Mouse (Mus musculus): ENCODE measurements at regions not wholly inside any gene's neighbourhood (a gene's known extent, or its start where the extent isn't known, plus 50 kb on each side); places are given as distances from the start of the nearest gene placed in this dataset.

- no peak overlapping the region for H3K4me3 ChIP-seq (replicated peaks)
- no peak overlapping the region for H3K4me2 ChIP-seq
- 22% methylated on average over 3 of the region's 3 CpGs for WGBS
- no peaks in the 10 kb centered on the region for H3K36me3 ChIP-seq
- no peaks in the 10 kb centered on the region for H3K9me3 ChIP-seq
- no peak overlapping the region for H3K9ac ChIP-seq
- ATAC-seq (ENCODE audit: insufficient read depth, low FRiP score, low read depth) = no peak
- H3K27me3 ChIP-seq (replicated peaks) = no peaks in the 10 kb centered on the region
- H3K27ac ChIP-seq = no peak overlapping the region
- H3K4me1 ChIP-seq = no peaks in the 10 kb centered on the region
Observed at GRCm38 (mm10) chr3:78691499-78691898, 594.8 kb downstream of the Rapgef2 start.

GRCm38 (mm10) chr3:78677656-78678055, 608.7 kb downstream of the Rapgef2 start:
- no peaks in the 10 kb centered on the region for H3K27me3 ChIP-seq (replicated peaks)
- 79% methylated on average over 1 of the region's 1 CpGs for WGBS
- no peaks in the 10 kb centered on the region for H3K36me3 ChIP-seq
- H3K9me3 ChIP-seq = no peaks in the 10 kb centered on the region
- no peak overlapping the region for H3K4me2 ChIP-seq
- H3K4me1 ChIP-seq = no peaks in the 10 kb centered on the region
- no peak overlapping the region for H3K27ac ChIP-seq
- H3K9ac ChIP-seq = no peak overlapping the region
- no peak overlapping the region for H3K4me3 ChIP-seq (replicated peaks)
- no peak for ATAC-seq (ENCODE audit: insufficient read depth, low FRiP score, low read depth)

- no peak overlapping the region for H3K27ac ChIP-seq
- H3K9ac ChIP-seq = no peak overlapping the region
- no peak overlapping the region for H3K4me2 ChIP-seq
- no peaks in the 10 kb centered on the region for H3K36me3 ChIP-seq
- H3K4me3 ChIP-seq (replicated peaks) = no peak overlapping the region
- no peaks in the 10 kb centered on the region for H3K27me3 ChIP-seq (replicated peaks)
- no peaks in the 10 kb centered on the region for H3K9me3 ChIP-seq
- no peak for ATAC-seq (ENCODE audit: insufficient read depth, low FRiP score, low read depth)
- WGBS = 84% methylated on average over 2 of the region's 2 CpGs
- H3K4me1 ChIP-seq = no peaks in the 10 kb centered on the region
Observed at GRCm38 (mm10) chr3:78676806-78677205, 609.5 kb downstream of the Rapgef2 start.

- Histone ChIP-seq H3K4me3 (replicated peaks) (no peak overlapping the region), H3K9ac (no peak overlapping the region), H3K36me3 (no peaks in the 10 kb centered on the region), H3K27ac (no peak overlapping the region), H3K4me2 (no peak overlapping the region), H3K27me3 (replicated peaks) (no peaks in the 10 kb centered on the region), H3K9me3 (no peaks in the 10 kb centered on the region), H3K4me1 (no peaks in the 10 kb centered on the region)
- ATAC-seq (ENCODE audit: insufficient read depth, low FRiP score, low read depth) = no peak
- WGBS = 49% methylated on average over 5 of the region's 5 CpGs
Observed at GRCm38 (mm10) chr3:78674529-78675187, 611.7 kb downstream of the Rapgef2 start.

- ATAC-seq (ENCODE audit: insufficient read depth, low FRiP score, low read depth) = no peak
Observed at GRCm38 (mm10) chr3:78668050-78668449, 618.3 kb downstream of the Rapgef2 start.

GRCm38 (mm10) chr3:78667374-78668023, 618.8 kb downstream of the Rapgef2 start:
- Histone ChIP-seq H3K4me3 (replicated peaks) (no peak overlapping the region), H3K9ac (no peak overlapping the region), H3K36me3 (no peaks in the 10 kb centered on the region), H3K4me2 (no peak overlapping the region), H3K9me3 (no peaks in the 10 kb centered on the region), H3K4me1 (no peaks in the 10 kb centered on the region), H3K27me3 (replicated peaks) (no peaks in the 10 kb centered on the region), H3K27ac (no peak overlapping the region)
- 67% methylated on average over 4 of the region's 4 CpGs for WGBS
- no peak for ATAC-seq (ENCODE audit: insufficient read depth, low FRiP score, low read depth)

More at GRCm38 (mm10) chr3:78668050-78668449, 618.3 kb downstream of the Rapgef2 start:
- H3K4me1 ChIP-seq = no peaks in the 10 kb centered on the region
- no peaks in the 10 kb centered on the region for H3K9me3 ChIP-seq
- H3K9ac ChIP-seq = no peak overlapping the region
- H3K4me2 ChIP-seq = no peak overlapping the region
- no peaks in the 10 kb centered on the region for H3K36me3 ChIP-seq
- no peak overlapping the region for H3K27ac ChIP-seq
- no peaks in the 10 kb centered on the region for H3K27me3 ChIP-seq (replicated peaks)
- H3K4me3 ChIP-seq (replicated peaks) = no peak overlapping the region

- H3K4me1 ChIP-seq = no peaks in the 10 kb centered on the region
- H3K9ac ChIP-seq = no peak overlapping the region
- H3K4me2 ChIP-seq = no peak overlapping the region
- H3K9me3 ChIP-seq = no peaks in the 10 kb centered on the region
- H3K4me3 ChIP-seq (replicated peaks) = no peak overlapping the region
- no peak for ATAC-seq (ENCODE audit: insufficient read depth, low FRiP score, low read depth)
- 81% methylated on average over 2 of the region's 2 CpGs for WGBS
- H3K27ac ChIP-seq = no peak overlapping the region
- no peaks in the 10 kb centered on the region for H3K27me3 ChIP-seq (replicated peaks)
- no peaks in the 10 kb centered on the region for H3K36me3 ChIP-seq
Observed at GRCm38 (mm10) chr3:78648115-78648514, 638.2 kb downstream of the Rapgef2 start.

- Histone ChIP-seq H3K4me3 (replicated peaks) (no peak overlapping the region), H3K9me3 (no peaks in the 10 kb centered on the region), H3K9ac (no peak overlapping the region), H3K27ac (no peak overlapping the region), H3K4me2 (no peak overlapping the region), H3K4me1 (no peaks in the 10 kb centered on the region), H3K27me3 (replicated peaks) (no peaks in the 10 kb centered on the region), H3K36me3 (no peaks in the 10 kb centered on the region)
- WGBS = 48% methylated on average over 4 of the region's 4 CpGs
- ATAC-seq (ENCODE audit: insufficient read depth, low FRiP score, low read depth) = no peak
Observed at GRCm38 (mm10) chr3:78635386-78635785, 650.9 kb downstream of the Rapgef2 start.

- Histone ChIP-seq H3K36me3 (no peaks in the 10 kb centered on the region), H3K27ac (no peak overlapping the region), H3K9ac (no peak overlapping the region), H3K4me3 (replicated peaks) (no peak overlapping the region), H3K9me3 (no peaks in the 10 kb centered on the region), H3K27me3 (replicated peaks) (no peaks in the 10 kb centered on the region), H3K4me2 (no peak overlapping the region), H3K4me1 (no peaks in the 10 kb centered on the region)
- ATAC-seq (ENCODE audit: insufficient read depth, low FRiP score, low read depth) = no peak
- WGBS = 35% methylated on average over 3 of the region's 3 CpGs
Observed at GRCm38 (mm10) chr3:78618900-78619299, 667.4 kb downstream of the Rapgef2 start.

- no peaks in the 10 kb centered on the region for H3K4me1 ChIP-seq
- no peak overlapping the region for H3K9ac ChIP-seq
- H3K36me3 ChIP-seq = no peaks in the 10 kb centered on the region
- no peak overlapping the region for H3K4me3 ChIP-seq (replicated peaks)
- no peak overlapping the region for H3K27ac ChIP-seq
- H3K27me3 ChIP-seq (replicated peaks) = no peaks in the 10 kb centered on the region
- WGBS = 20% methylated on average over 6 of the region's 6 CpGs
- no peak for ATAC-seq (ENCODE audit: insufficient read depth, low FRiP score, low read depth)
- no peaks in the 10 kb centered on the region for H3K9me3 ChIP-seq
- no peak overlapping the region for H3K4me2 ChIP-seq
Observed at GRCm38 (mm10) chr3:78594718-78595236, 691.5 kb downstream of the Rapgef2 start.

GRCm38 (mm10) chr3:78594305-78594704, 692.0 kb downstream of the Rapgef2 start:
- Histone ChIP-seq H3K4me3 (replicated peaks) (no peak overlapping the region), H3K4me1 (no peaks in the 10 kb centered on the region), H3K9ac (no peak overlapping the region), H3K27me3 (replicated peaks) (no peaks in the 10 kb centered on the region), H3K27ac (no peak overlapping the region), H3K36me3 (no peaks in the 10 kb centered on the region), H3K9me3 (no peaks in the 10 kb centered on the region), H3K4me2 (no peak overlapping the region)
- WGBS = 66% methylated on average over 11 of the region's 11 CpGs
- ATAC-seq (ENCODE audit: insufficient read depth, low FRiP score, low read depth) = no peak

- Histone ChIP-seq H3K9ac (no peak overlapping the region), H3K36me3 (no peaks in the 10 kb centered on the region)
- WGBS = 69% methylated on average over 1 of the region's 1 CpGs
Observed at GRCm38 (mm10) chr3:78586639-78587038, 699.7 kb downstream of the Rapgef2 start.

More at GRCm38 (mm10) chr3:78586639-78587038, 699.7 kb downstream of the Rapgef2 start:
- Histone ChIP-seq H3K4me3 (replicated peaks) (no peak overlapping the region), H3K27ac (no peak overlapping the region), H3K27me3 (replicated peaks) (no peaks in the 10 kb centered on the region), H3K4me1 (no peaks in the 10 kb centered on the region), H3K9me3 (no peaks in the 10 kb centered on the region), H3K4me2 (no peak overlapping the region)
- no peak for ATAC-seq (ENCODE audit: insufficient read depth, low FRiP score, low read depth)

Measured in stomach, embryonic 15.5 days (tissue).